Mouse (Mus musculus): ENCODE data around the gene Gm20388.

- TF ChIP-seq GATA1 (IDR thresholded peaks at IDR 0.05; ENCODE audit: low read length) (no peak), TAL1 (IDR thresholded peaks at IDR 0.05; ENCODE audit: low read length) (no peak)
Observed at GRCm38 (mm10) chr8:121563701-121564100, 1653.1 kb downstream of the Gm20388 start.

Data from erythroblast, embryonic 14.5 days (primary cell).